Mouse (Mus musculus) myocyte (in vitro differentiated cells): Measurements from ENCODE around the gene Mbtps1. TPM values are rescaled to one million over a fixed set of nuclear protein-coding genes. Genes with fewer than 3 reads are reported as not detected.

ENCODE experiments used
- H3K27me3 ChIP-seq: one replicate; pipeline ENCODE4 v1.6.1; 2011; ENCODE audit not compliant: control insufficient read depth, insufficient read depth, insufficient read length
- H3K36me3 ChIP-seq: one replicate; pipeline ENCODE4 v1.6.1; 2011; ENCODE audit not compliant: control insufficient read depth, insufficient read depth
- H3K4me2 ChIP-seq: one replicate; pipeline ENCODE4 v1.6.1; 2011; ENCODE audit warnings: low read depth, control low read depth
- H3K4me3 ChIP-seq: one replicate; pipeline ENCODE4 v1.5.1; 2011; ENCODE audit warnings: mild to moderate bottlenecking, control low read depth, moderate library complexity
- H3K79me2 ChIP-seq: one replicate; pipeline ENCODE4 v1.6.1; 2011; ENCODE audit not compliant: control insufficient read depth, insufficient read depth
- H3ac ChIP-seq: one replicate; pipeline ENCODE4 v1.6.1; 2011; ENCODE audit not compliant: control insufficient read depth, insufficient read length
- CEBPB ChIP-seq: IDR thresholded peaks from 2 replicates; pipeline ENCODE4 v1.6.1; 2011; ENCODE audit warnings: mild to moderate bottlenecking, moderate library complexity; ENCODE audit not compliant: poor library complexity, insufficient read depth, severe bottlenecking
- E2F4 ChIP-seq: IDR thresholded peaks from one replicate; pipeline ENCODE4 v1.6.1; 2011; ENCODE audit warnings: mild to moderate bottlenecking, control low read depth, moderate library complexity; ENCODE audit not compliant: insufficient read depth
- MAX ChIP-seq: IDR thresholded peaks from one replicate; pipeline ENCODE4 v1.6.1; 2011; ENCODE audit warnings: low read depth, mild to moderate bottlenecking, control low read depth
- MYOD1 ChIP-seq, 3 experiments: IDR thresholded peaks; one replicate each; pipeline ENCODE4 v1.6.1; 2011; ENCODE audit warnings: control low read depth in 2 of 3, low read depth in 2 of 3, mild to moderate bottlenecking in 2 of 3, moderate library complexity in 1 of 3; ENCODE audit not compliant: insufficient read length in 2 of 3, control insufficient read depth in 1 of 3
- MYOG ChIP-seq, 3 experiments: IDR thresholded peaks; one replicate each; pipeline ENCODE4 v1.6.1; 2011; ENCODE audit warnings: control low read depth in 2 of 3, low read depth in 2 of 3, mild to moderate bottlenecking in 2 of 3; ENCODE audit not compliant: insufficient read length in 2 of 3, control insufficient read depth in 1 of 3, insufficient read depth in 1 of 3
- POLR2A ChIP-seq: IDR thresholded peaks from one replicate; pipeline ENCODE4 v1.6.1; 2011; ENCODE audit warnings: low read depth, mild to moderate bottlenecking, control low read depth, moderate library complexity; ENCODE audit not compliant: insufficient read length
- POLR2AphosphoS2 ChIP-seq: IDR thresholded peaks from one replicate; pipeline ENCODE4 v1.6.1; 2011; ENCODE audit warnings: low read depth, control low read depth; ENCODE audit not compliant: insufficient read length
- REST ChIP-seq: IDR thresholded peaks from one replicate; pipeline ENCODE4 v1.6.1; 2011; ENCODE audit warnings: mild to moderate bottlenecking, control low read depth, moderate library complexity; ENCODE audit not compliant: insufficient read depth, insufficient read length
- SRF ChIP-seq: IDR thresholded peaks from one replicate; pipeline ENCODE4 v1.6.1; 2011; ENCODE audit warnings: low read depth; ENCODE audit not compliant: control insufficient read depth, insufficient read length
- TCF12 ChIP-seq: IDR thresholded peaks from one replicate; pipeline ENCODE4 v1.6.1; 2011; ENCODE audit warnings: mild to moderate bottlenecking, control low read depth; ENCODE audit not compliant: poor library complexity, insufficient read depth, severe bottlenecking
- TCF3 ChIP-seq: IDR thresholded peaks from one replicate; pipeline ENCODE4 v1.6.1; 2011; ENCODE audit warnings: low read depth, control low read depth; ENCODE audit not compliant: insufficient read length
- USF1 ChIP-seq: IDR thresholded peaks from one replicate; pipeline ENCODE4 v1.6.1; 2011; ENCODE audit warnings: low read depth, mild to moderate bottlenecking, control low read depth, moderate library complexity
- polyA plus RNA-seq: library from polyadenylated mRNA; unstranded; fragments of >200 nt; fragmentation: generic; extraction: Trizol; gene quantifications from one replicate; pipeline ENCODE4 v1.2.1, GENCODE M21; 2012; ENCODE audit warnings: missing spikeins

The Mbtps1 gene
- polyA plus RNA-seq, 1 experiment: 70.8 TPM

GRCm38 (mm10) chr8:119545180-119545579 is 13.4 kb downstream of the Mbtps1 start:
- Histone ChIP-seq H3K4me3 (no peak overlapping the region), H3K36me3 (peaks cover 30% of the 10 kb centered on the region), H3K27me3 (no peaks in the 10 kb centered on the region), H3K79me2 (peaks cover 30% of the 10 kb centered on the region), H3K4me2 (no peak overlapping the region), H3ac (no peak overlapping the region)
- TF ChIP-seq REST: no peak
- TF ChIP-seq USF1: no peak
- no peak for TF ChIP-seq POLR2A
- no peak for TF ChIP-seq SRF
- no peak for TF ChIP-seq MAX
- no peak for TF ChIP-seq TCF12
- TF ChIP-seq CEBPB: no peak
- no peak for TF ChIP-seq E2F4
- TF ChIP-seq MYOG (IDR thresholded peaks at IDR 0.05; ENCODE audit: control insufficient read depth in 1 of 3, insufficient read depth in 1 of 3, insufficient read length in 2 of 3, low read depth in 2 of 3): no peak
- no peak for TF ChIP-seq POLR2AphosphoS2
- TF ChIP-seq TCF3: no peak
- no peak for TF ChIP-seq MYOD1 (IDR thresholded peaks at IDR 0.05; ENCODE audit: control insufficient read depth in 1 of 3, insufficient read length in 2 of 3, low read depth in 2 of 3)

GRCm38 (mm10) chr8:119544606-119545005 is 13.9 kb downstream of the Mbtps1 start:
- H3ac ChIP-seq: no peak overlapping the region
- no peak overlapping the region for H3K4me3 ChIP-seq
- H3K4me2 ChIP-seq: no peak overlapping the region
- H3K27me3 ChIP-seq: no peaks in the 10 kb centered on the region
- TF ChIP-seq MYOD1 (IDR thresholded peaks at IDR 0.05; ENCODE audit: control insufficient read depth in 1 of 3, insufficient read length in 2 of 3, low read depth in 2 of 3): no peak
- TF ChIP-seq MAX: no peak
- no peak for TF ChIP-seq USF1
- no peak for TF ChIP-seq E2F4
- no peak for TF ChIP-seq POLR2A
- TF ChIP-seq CEBPB: no peak
- no peak for TF ChIP-seq SRF
- no peak for TF ChIP-seq TCF3
- TF ChIP-seq POLR2AphosphoS2: no peak
- TF ChIP-seq REST: no peak
- peaks cover 25% of the 10 kb centered on the region for H3K79me2 ChIP-seq
- peaks cover 36% of the 10 kb centered on the region for H3K36me3 ChIP-seq

- no peaks in the 10 kb centered on the region for H3K79me2 ChIP-seq
- no peak overlapping the region for H3ac ChIP-seq
- H3K36me3 ChIP-seq: peaks cover 13% of the 10 kb centered on the region
- no peak for TF ChIP-seq SRF
- no peak for TF ChIP-seq TCF3
- TF ChIP-seq TCF12: no peak
- no peak for TF ChIP-seq USF1
- TF ChIP-seq REST: no peak
- no peak for TF ChIP-seq CEBPB
- no peak for TF ChIP-seq E2F4
- no peak for TF ChIP-seq MYOD1 (IDR thresholded peaks at IDR 0.05; ENCODE audit: control insufficient read depth in 1 of 3, insufficient read length in 2 of 3, low read depth in 2 of 3)
- TF ChIP-seq MAX: no peak
- no peak for TF ChIP-seq POLR2A
- TF ChIP-seq POLR2AphosphoS2: no peak
- TF ChIP-seq MYOG (IDR thresholded peaks at IDR 0.05; ENCODE audit: control insufficient read depth in 1 of 3, insufficient read depth in 1 of 3, insufficient read length in 2 of 3, low read depth in 2 of 3): no peak
- no peak overlapping the region for H3K4me2 ChIP-seq
- H3K4me3 ChIP-seq: no peak overlapping the region
- no peaks in the 10 kb centered on the region for H3K27me3 ChIP-seq
Observed at GRCm38 (mm10) chr8:119531973-119532372, 26.6 kb downstream of the Mbtps1 start.

- peaks cover 13% of the 10 kb centered on the region for H3K36me3 ChIP-seq
- H3ac ChIP-seq: no peak overlapping the region
- H3K79me2 ChIP-seq: no peaks in the 10 kb centered on the region
- no peak overlapping the region for H3K4me3 ChIP-seq
- H3K27me3 ChIP-seq: no peaks in the 10 kb centered on the region
- no peak for TF ChIP-seq SRF
- TF ChIP-seq TCF3: no peak
- TF ChIP-seq MYOD1 (IDR thresholded peaks at IDR 0.05; ENCODE audit: control insufficient read depth in 1 of 3, insufficient read length in 2 of 3, low read depth in 2 of 3): no peak
- no peak for TF ChIP-seq E2F4
- TF ChIP-seq TCF12: no peak
- no peak for TF ChIP-seq USF1
- TF ChIP-seq REST: no peak
- TF ChIP-seq MYOG (IDR thresholded peaks at IDR 0.05; ENCODE audit: control insufficient read depth in 1 of 3, insufficient read depth in 1 of 3, insufficient read length in 2 of 3, low read depth in 2 of 3): no peak
- TF ChIP-seq POLR2A: no peak
- TF ChIP-seq CEBPB: no peak
- no peak for TF ChIP-seq POLR2AphosphoS2
- TF ChIP-seq MAX: no peak
- no peak overlapping the region for H3K4me2 ChIP-seq
Observed at GRCm38 (mm10) chr8:119531397-119531796, 27.1 kb downstream of the Mbtps1 start.

GRCm38 (mm10) chr8:119530937-119531336 is 27.6 kb downstream of the Mbtps1 start:
- peaks cover 13% of the 10 kb centered on the region for H3K36me3 ChIP-seq
- TF ChIP-seq E2F4 (no peak), MYOG (IDR thresholded peaks at IDR 0.05; ENCODE audit: control insufficient read depth in 1 of 3, insufficient read depth in 1 of 3, insufficient read length in 2 of 3, low read depth in 2 of 3) (no peak), CEBPB (no peak), TCF12 (no peak), SRF (no peak), POLR2AphosphoS2 (no peak), REST (no peak), MAX (no peak)
- no peak overlapping the region for H3K4me3 ChIP-seq
- H3K27me3 ChIP-seq: no peaks in the 10 kb centered on the region
- no peaks in the 10 kb centered on the region for H3K79me2 ChIP-seq
- H3K4me2 ChIP-seq: no peak overlapping the region
- H3ac ChIP-seq: no peak overlapping the region
